Mouse (Mus musculus) liver, embryonic 14.5 days (tissue): ENCODE results near the gene Tex19.2.

ENCODE experiments used
- CTCF ChIP-seq: IDR thresholded peaks from 2 replicates; pipeline ENCODE4 v1.5.1; 2016; ENCODE audit warnings: antibody characterized with exemption, low read depth, control low read depth
- EP300 ChIP-seq: IDR thresholded peaks from 2 replicates; pipeline ENCODE4 v1.6.1; 2016; ENCODE audit warnings: antibody characterized with exemption, low read depth

DNA sequence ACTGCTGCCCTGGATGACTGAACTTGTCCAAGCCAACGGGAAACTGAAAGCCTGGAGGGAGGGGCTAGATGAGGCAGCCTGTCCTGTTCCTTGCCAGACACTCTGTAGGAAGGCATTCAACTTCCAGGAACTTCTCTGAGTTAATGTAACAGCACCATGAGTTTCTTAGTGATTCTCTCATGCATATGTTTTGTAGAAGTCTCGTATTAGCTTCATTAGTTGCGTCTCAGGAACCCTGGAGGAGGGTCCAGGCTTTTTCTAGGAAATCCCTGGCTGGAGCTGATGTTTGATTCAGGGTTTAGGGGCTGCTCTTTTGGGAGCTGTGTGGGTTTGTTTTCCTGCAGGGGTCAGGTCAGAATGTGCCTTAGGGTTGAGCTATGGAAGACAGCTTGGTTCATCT, 37.4 kb downstream of the Tex19.2 start, which contains the start of gene Sectm1a:
- TF ChIP-seq CTCF (no peak), EP300 (no peak)
